Mouse (Mus musculus) neural tube, embryonic 11.5 days (tissue): ENCODE measurements at regions not wholly inside any gene's neighbourhood (a gene's known extent, or its start where the extent isn't known, plus 50 kb on each side); places are given as distances from the start of the nearest gene placed in this dataset.
A peak's percentile ranks its signal among the peaks of the same experiment; 100 is the strongest.

Experiments used
- ATAC-seq: fragments of 200-750 bp; cut with Nextera tagmentation; 2 replicates; pipeline ENCODE4 v1.8.0; 2017; ENCODE audit warnings: moderate number of reproducible peaks, mild to moderate bottlenecking, moderate TSS enrichment, moderate library complexity; ENCODE audit not compliant: insufficient read depth, low FRiP score, low TSS enrichment
- DNase-seq: peaks from one replicate; pipeline ENCODE4 v3.0.0-alpha.2; 2015; ENCODE audit warnings: low spot score
- H3K27ac ChIP-seq: fragments of 300-500 bp; sonication (generic); 2 replicates; pipeline ENCODE4 v1.5.1; 2014; ENCODE audit warnings: low read depth, mild to moderate bottlenecking, low read length
- H3K27me3 ChIP-seq: fragments of 300-500 bp; sonication (generic); 2 replicates; pipeline ENCODE4 v1.6.1; 2014; ENCODE audit warnings: mild to moderate bottlenecking, low read length, mixed read lengths; ENCODE audit not compliant: control insufficient read depth, insufficient read depth
- H3K36me3 ChIP-seq: fragments of 300-500 bp; sonication (generic); 2 replicates; pipeline ENCODE4 v1.6.1; 2014; ENCODE audit warnings: mild to moderate bottlenecking, low read length, moderate library complexity, mixed read lengths; ENCODE audit not compliant: control insufficient read depth, insufficient read depth
- H3K4me1 ChIP-seq: fragments of 300-500 bp; sonication (generic); 2 replicates; pipeline ENCODE4 v1.6.1; 2014; ENCODE audit warnings: low read length, mixed read lengths; ENCODE audit not compliant: control insufficient read depth, insufficient read depth
- H3K4me2 ChIP-seq: fragments of 300-500 bp; sonication (generic); 2 replicates; pipeline ENCODE4 v1.6.1; 2014; ENCODE audit warnings: low read depth, mild to moderate bottlenecking, moderate library complexity
- H3K4me3 ChIP-seq: fragments of 300-500 bp; sonication (generic); 2 replicates; pipeline ENCODE4 v1.5.1; 2014; ENCODE audit warnings: low read depth, low read length
- H3K9ac ChIP-seq: fragments of 300-500 bp; sonication (generic); 2 replicates; pipeline ENCODE4 v1.6.1; 2014; ENCODE audit warnings: mild to moderate bottlenecking, low read length
- H3K9me3 ChIP-seq: fragments of 300-500 bp; sonication (generic); 2 replicates; pipeline ENCODE4 v1.6.1; 2016; ENCODE audit warnings: low read length; ENCODE audit not compliant: control insufficient read depth
- WGBS: fragments of 180-500 bp; shearing (Covaris S2); extraction: QIAGEN DNeasy Blood & Tissue Kit; methylation state at CpG from one replicate; pipeline ENCODE4 v1.1.7; 2014; 5-methylcytosine and 5-hydroxymethylcytosine counted together

- H3K27me3 ChIP-seq: no peaks in the 10 kb centered on the region
- 41% methylated on average over 1 of the region's 1 CpGs for WGBS
- H3K9ac ChIP-seq: no peak overlapping the region
- ATAC-seq (0 out of 2 replicates have a peak, but pooled peaks have one; percentile 51), DNase-seq (no peak)
- H3K27ac ChIP-seq: no peak overlapping the region
- no peaks in the 10 kb centered on the region for H3K36me3 ChIP-seq
- no peak overlapping the region for H3K4me2 ChIP-seq
- H3K4me1 ChIP-seq: no peaks in the 10 kb centered on the region
- no peak overlapping the region for H3K4me3 ChIP-seq
- H3K9me3 ChIP-seq: no peaks in the 10 kb centered on the region
Measured at GRCm38 (mm10) chr5:83780419-83780818, 425.4 kb upstream of the Tecrl start.

- no peak overlapping the region for H3K27ac ChIP-seq
- no peak for ATAC-seq
- H3K36me3 ChIP-seq: no peaks in the 10 kb centered on the region
- H3K9ac ChIP-seq: no peak overlapping the region
- DNase-seq: peak; percentile 40
- H3K9me3 ChIP-seq: no peaks in the 10 kb centered on the region
- 31% methylated on average over 3 of the region's 3 CpGs for WGBS
- H3K27me3 ChIP-seq: no peaks in the 10 kb centered on the region
- H3K4me1 ChIP-seq: no peaks in the 10 kb centered on the region
- no peak overlapping the region for H3K4me2 ChIP-seq
- no peak overlapping the region for H3K4me3 ChIP-seq
Measured at GRCm38 (mm10) chr5:83778310-83778972, 423.4 kb upstream of the Tecrl start.

GRCm38 (mm10) chr5:83741913-83742312 lies 386.9 kb upstream of the Tecrl start:
- no peak overlapping the region for H3K27ac ChIP-seq
- no peaks in the 10 kb centered on the region for H3K9me3 ChIP-seq
- ATAC-seq (no peak), DNase-seq (no peak)
- no peak overlapping the region for H3K9ac ChIP-seq
- no peaks in the 10 kb centered on the region for H3K4me1 ChIP-seq
- no peaks in the 10 kb centered on the region for H3K27me3 ChIP-seq
- no peak overlapping the region for H3K4me3 ChIP-seq
- 81% methylated on average over 3 of the region's 3 CpGs for WGBS
- H3K36me3 ChIP-seq: no peaks in the 10 kb centered on the region
- no peak overlapping the region for H3K4me2 ChIP-seq

- WGBS: 78% methylated on average over 1 of the region's 1 CpGs
- no peak for ATAC-seq
Measured at GRCm38 (mm10) chr5:83695383-83695782, 340.4 kb upstream of the Tecrl start.

DNA sequence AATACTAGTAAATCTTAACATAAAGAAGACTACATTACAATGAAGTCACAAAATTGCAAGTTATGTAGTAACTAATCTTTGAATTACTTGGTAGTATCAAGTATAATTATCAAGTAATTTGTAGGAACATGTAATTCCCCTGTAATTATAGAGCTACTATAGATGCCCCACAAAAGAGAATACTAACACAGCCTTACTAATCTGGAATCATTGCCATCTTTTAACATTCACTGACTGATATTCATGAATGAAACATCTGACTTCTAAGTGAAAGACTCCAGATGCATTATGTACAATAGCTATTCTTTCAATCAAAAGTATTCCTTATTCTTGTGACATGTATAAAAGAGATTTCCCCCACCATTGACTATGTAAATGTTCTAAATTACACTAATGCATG lies 337.3 kb upstream of the Tecrl start:
- ATAC-seq (no peak), DNase-seq (no peak)
- Histone ChIP-seq H3K9me3 (no peaks in the 10 kb centered on the region), H3K36me3 (no peaks in the 10 kb centered on the region), H3K9ac (no peak overlapping the region), H3K27me3 (no peaks in the 10 kb centered on the region), H3K4me2 (no peak overlapping the region), H3K4me3 (no peak overlapping the region), H3K4me1 (no peaks in the 10 kb centered on the region), H3K27ac (no peak overlapping the region)

More at GRCm38 (mm10) chr5:83695383-83695782, 340.4 kb upstream of the Tecrl start:
- Histone ChIP-seq H3K4me3 (no peak overlapping the region), H3K36me3 (no peaks in the 10 kb centered on the region), H3K9ac (no peak overlapping the region), H3K9me3 (no peaks in the 10 kb centered on the region), H3K4me1 (no peaks in the 10 kb centered on the region), H3K4me2 (no peak overlapping the region), H3K27me3 (no peaks in the 10 kb centered on the region), H3K27ac (no peak overlapping the region)
- DNase-seq: no peak

DNA sequence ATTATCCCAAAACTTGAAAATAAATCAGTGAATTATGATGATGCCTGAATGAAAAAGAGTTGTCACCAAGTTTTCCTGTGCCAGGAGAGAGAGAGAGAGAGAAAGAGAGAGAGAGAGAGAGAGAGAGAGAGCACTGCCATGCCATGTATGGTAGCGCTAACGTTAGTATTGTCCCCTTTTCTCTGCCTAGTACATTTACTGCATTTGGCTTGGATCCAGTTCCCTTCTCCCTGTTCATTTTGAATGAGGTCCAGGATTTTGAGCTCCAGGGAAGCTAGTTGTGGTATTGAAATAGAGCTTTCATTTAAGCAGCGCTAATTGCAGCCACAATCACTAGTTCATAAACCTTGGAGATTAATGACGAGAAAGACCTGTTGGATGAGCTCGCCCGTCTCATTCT lies 323.4 kb upstream of the Tecrl start:
- no peaks in the 10 kb centered on the region for H3K27me3 ChIP-seq
- H3K27ac ChIP-seq: no peak overlapping the region
- H3K4me1 ChIP-seq: no peaks in the 10 kb centered on the region
- no peak overlapping the region for H3K4me3 ChIP-seq
- 90% methylated on average over 6 of the region's 6 CpGs for WGBS
- no peaks in the 10 kb centered on the region for H3K36me3 ChIP-seq
- no peak overlapping the region for H3K9ac ChIP-seq
- H3K9me3 ChIP-seq: no peaks in the 10 kb centered on the region
- no peak for ATAC-seq
- no peak for DNase-seq
- no peak overlapping the region for H3K4me2 ChIP-seq

DNA sequence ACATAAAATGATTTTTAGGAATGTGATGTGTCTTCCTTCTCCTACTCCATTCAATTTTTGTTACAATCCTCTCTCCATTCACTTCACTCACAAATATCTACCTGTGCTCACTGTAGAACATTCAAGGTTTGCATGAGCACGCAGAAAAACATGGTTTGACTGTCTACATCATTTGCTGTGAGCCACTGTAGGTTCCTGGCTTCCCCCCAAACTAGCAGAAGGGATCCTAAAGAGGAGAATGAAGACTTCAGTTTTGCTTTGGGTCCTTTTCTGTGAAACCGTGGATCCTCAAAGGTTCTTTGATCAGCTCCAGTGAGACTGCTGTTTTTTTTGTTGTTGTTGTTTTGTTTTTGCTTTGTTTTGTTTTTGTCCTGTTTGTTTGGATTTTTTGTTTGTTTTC lies 304.1 kb upstream of the Tecrl start:
- no peaks in the 10 kb centered on the region for H3K27me3 ChIP-seq
- DNase-seq: no peak
- no peaks in the 10 kb centered on the region for H3K36me3 ChIP-seq
- H3K4me3 ChIP-seq: no peak overlapping the region
- no peaks in the 10 kb centered on the region for H3K4me1 ChIP-seq
- no peak for ATAC-seq
- no peak overlapping the region for H3K9ac ChIP-seq
- no peak overlapping the region for H3K4me2 ChIP-seq
- WGBS: 77% methylated on average over 2 of the region's 2 CpGs
- H3K9me3 ChIP-seq: no peaks in the 10 kb centered on the region
- no peak overlapping the region for H3K27ac ChIP-seq

GRCm38 (mm10) chr5:83651329-83651728 lies 296.3 kb upstream of the Tecrl start:
- no peaks in the 10 kb centered on the region for H3K9me3 ChIP-seq
- no peaks in the 10 kb centered on the region for H3K4me1 ChIP-seq
- ATAC-seq: no peak
- 22% methylated on average over 2 of the region's 2 CpGs for WGBS
- no peaks in the 10 kb centered on the region for H3K36me3 ChIP-seq
- no peak overlapping the region for H3K9ac ChIP-seq
- no peak for DNase-seq
- H3K27ac ChIP-seq: no peak overlapping the region
- no peak overlapping the region for H3K4me3 ChIP-seq
- no peaks in the 10 kb centered on the region for H3K27me3 ChIP-seq
- no peak overlapping the region for H3K4me2 ChIP-seq

GRCm38 (mm10) chr5:83622612-83623374 lies 267.8 kb upstream of the Tecrl start:
- ATAC-seq (no peak), DNase-seq (no peak)
- Histone ChIP-seq H3K9me3 (no peaks in the 10 kb centered on the region), H3K27ac (no peak overlapping the region), H3K27me3 (no peaks in the 10 kb centered on the region), H3K9ac (no peak overlapping the region), H3K4me3 (no peak overlapping the region), H3K4me1 (no peaks in the 10 kb centered on the region), H3K36me3 (no peaks in the 10 kb centered on the region), H3K4me2 (no peak overlapping the region)
- WGBS: 77% methylated on average over 7 of the region's 7 CpGs
